Mouse (Mus musculus) G1E (cell line): ENCODE results near the gene Oxsr1.

Experiments used
- CTCF ChIP-seq: IDR thresholded peaks from 2 replicates; pipeline ENCODE4 v1.5.1; 2012; ENCODE audit warnings: low read depth, low read length, inconsistent platforms, mixed read lengths
- GATA1 ChIP-seq: IDR thresholded peaks from 2 replicates; pipeline ENCODE4 v1.6.1; 2012; ENCODE audit warnings: borderline replicate concordance, low read length, inconsistent platforms, mixed read lengths
- POLR2AphosphoS5 ChIP-seq: IDR thresholded peaks from 2 replicates; pipeline ENCODE4 v1.6.1; 2012; ENCODE audit warnings: low read depth, low read length, inconsistent platforms; ENCODE audit not compliant: insufficient replicate concordance
- TAL1 ChIP-seq: conservative IDR thresholded peaks from 2 replicates; pipeline ENCODE4 v1.6.1; 2012; ENCODE audit warnings: low read depth, low read length, inconsistent platforms, mixed read lengths

- no peak for TF ChIP-seq POLR2AphosphoS5
- no peak for TF ChIP-seq CTCF
- TF ChIP-seq TAL1 = no peak
- TF ChIP-seq GATA1 = no peak
Observed at GRCm38 (mm10) chr9:119371251-119371650, 49.0 kb upstream of the Oxsr1 start.
